Mouse (Mus musculus) stomach, embryonic 14.5 days (tissue): ENCODE results near the gene Tex33. TPM values are rescaled to one million over a fixed set of nuclear protein-coding genes. Genes with fewer than 3 reads are reported as not detected.

Experiments used
- ATAC-seq: fragments of 200-750 bp; cut with Nextera tagmentation; 2 replicates; pipeline ENCODE4 v1.8.0; 2017; ENCODE audit warnings: low read depth, moderate TSS enrichment; ENCODE audit not compliant: insufficient number of reproducible peaks, insufficient read depth, low FRiP score
- H3K27ac ChIP-seq: fragments of 300-500 bp; sonication (generic); 2 replicates; pipeline ENCODE4 v1.5.1; 2014; ENCODE audit warnings: mild to moderate bottlenecking, low read length, moderate library complexity, mixed read lengths
- H3K27me3 ChIP-seq: fragments of 300-500 bp; sonication (generic); 2 replicates; pipeline ENCODE4 v1.6.1; 2014; ENCODE audit warnings: low read length, control low read depth, mixed read lengths; ENCODE audit not compliant: control insufficient read depth, insufficient read depth
- H3K36me3 ChIP-seq: fragments of 300-500 bp; sonication (generic); 2 replicates; pipeline ENCODE4 v1.6.1; 2014; ENCODE audit warnings: mild to moderate bottlenecking, control low read depth, low read length, moderate library complexity, mixed read lengths; ENCODE audit not compliant: control insufficient read depth, insufficient read depth
- H3K4me1 ChIP-seq: fragments of 300-500 bp; sonication (generic); 2 replicates; pipeline ENCODE4 v1.6.1; 2014; ENCODE audit warnings: low read length, control low read depth, mixed read lengths; ENCODE audit not compliant: control insufficient read depth, insufficient read depth
- H3K4me2 ChIP-seq: fragments of 300-500 bp; sonication (generic); replicated peaks from 2 replicates; pipeline ENCODE4 v1.6.1; 2014; ENCODE audit warnings: low read depth, low read length, control low read depth
- H3K4me3 ChIP-seq: fragments of 300-500 bp; sonication (generic); 2 replicates; pipeline ENCODE4 v1.5.1; 2014; ENCODE audit warnings: low read depth, low read length, control low read depth
- H3K9ac ChIP-seq: fragments of 300-500 bp; sonication (generic); replicated peaks from 2 replicates; pipeline ENCODE4 v1.6.1; 2014; ENCODE audit warnings: low read depth, mild to moderate bottlenecking, control low read depth, low read length, moderate library complexity, mixed read lengths
- H3K9me3 ChIP-seq: fragments of 300-500 bp; sonication (generic); 2 replicates; pipeline ENCODE4 v1.6.1; 2016; ENCODE audit warnings: low read depth, low read length, control low read depth; ENCODE audit not compliant: control insufficient read depth
- WGBS: fragments of 180-500 bp; shearing (Covaris S2); extraction: QIAGEN DNeasy Blood & Tissue Kit; methylation state at CpG from one replicate; pipeline ENCODE4 v1.1.7; 2014; 5-methylcytosine and 5-hydroxymethylcytosine counted together
- polyA plus RNA-seq: library from polyadenylated mRNA; unstranded; fragments of >200 nt; fragmentation: Nextera tagmentation; extraction: Ambion mirVana; gene quantifications from 2 replicates; pipeline ENCODE4 v1.2.1, GENCODE M21; 2014

Tex33 gene
- polyA plus RNA-seq, 1 experiment from 2014 or later, result not detected

- Histone ChIP-seq H3K4me3 (no peak overlapping the region), H3K27me3 (no peaks in the 10 kb centered on the region), H3K36me3 (no peaks in the 10 kb centered on the region), H3K4me2 (no peak overlapping the region), H3K4me1 (no peaks in the 10 kb centered on the region), H3K9ac (no peak overlapping the region), H3K27ac (no peak overlapping the region), H3K9me3 (no peaks in the 10 kb centered on the region)
- WGBS, result 88% methylated on average over 10 of the region's 10 CpGs
- no peak for ATAC-seq
Measured at GRCm38 (mm10) chr15:78377859-78378258, 17.9 kb downstream of the Tex33 start.

- no peak for ATAC-seq
- H3K4me3 ChIP-seq, result no peak overlapping the region
- no peaks in the 10 kb centered on the region for H3K4me1 ChIP-seq
- no peaks in the 10 kb centered on the region for H3K9me3 ChIP-seq
- no peak overlapping the region for H3K4me2 ChIP-seq
- H3K9ac ChIP-seq, result no peak overlapping the region
- no peaks in the 10 kb centered on the region for H3K27me3 ChIP-seq
- H3K27ac ChIP-seq, result no peak overlapping the region
- no peaks in the 10 kb centered on the region for H3K36me3 ChIP-seq
- 75% methylated on average over 3 of the region's 3 CpGs for WGBS
Measured at GRCm38 (mm10) chr15:78374204-78374603, 21.5 kb downstream of the Tex33 start.

- no peak overlapping the region for H3K4me2 ChIP-seq
- H3K4me3 ChIP-seq, result no peak overlapping the region
- H3K9me3 ChIP-seq, result no peaks in the 10 kb centered on the region
- WGBS, result 44% methylated on average over 3 of the region's 3 CpGs
- H3K27ac ChIP-seq, result no peak overlapping the region
- no peak overlapping the region for H3K9ac ChIP-seq
- no peak for ATAC-seq
- H3K27me3 ChIP-seq, result no peaks in the 10 kb centered on the region
- H3K4me1 ChIP-seq, result no peaks in the 10 kb centered on the region
- H3K36me3 ChIP-seq, result no peaks in the 10 kb centered on the region
Measured at GRCm38 (mm10) chr15:78372796-78373195, 22.9 kb downstream of the Tex33 start.

DNA sequence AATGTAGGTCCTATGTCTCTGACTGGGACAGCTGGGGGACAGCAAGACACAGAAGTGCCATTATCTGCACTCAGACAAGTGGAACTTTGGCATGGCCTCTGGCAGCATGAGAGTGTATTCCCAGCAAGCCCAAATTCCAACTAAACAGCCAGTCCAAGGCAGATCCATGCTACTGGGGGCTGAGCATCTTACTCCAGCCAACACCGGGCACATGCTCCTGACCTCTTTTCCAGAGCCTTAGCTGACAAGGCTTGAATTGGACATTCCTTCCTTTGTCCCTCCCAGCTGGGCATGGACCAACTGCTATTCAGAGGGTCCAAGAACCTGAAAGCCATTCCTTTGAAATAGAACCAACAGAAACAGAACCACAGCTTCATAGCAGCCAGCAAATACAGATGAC lies 26.1 kb downstream of the Tex33 start:
- Histone ChIP-seq H3K4me3 (no peak overlapping the region), H3K27me3 (no peaks in the 10 kb centered on the region), H3K4me2 (no peak overlapping the region), H3K27ac (no peak overlapping the region), H3K4me1 (no peaks in the 10 kb centered on the region), H3K36me3 (no peaks in the 10 kb centered on the region), H3K9ac (no peak overlapping the region), H3K9me3 (no peaks in the 10 kb centered on the region)
- WGBS, result 95% methylated on average over 1 of the region's 1 CpGs
- ATAC-seq, result no peak

GRCm38 (mm10) chr15:78368926-78369346 lies 26.8 kb downstream of the Tex33 start:
- Histone ChIP-seq H3K27ac (no peak overlapping the region), H3K27me3 (no peaks in the 10 kb centered on the region), H3K4me3 (no peak overlapping the region), H3K9ac (no peak overlapping the region), H3K4me1 (no peaks in the 10 kb centered on the region), H3K36me3 (no peaks in the 10 kb centered on the region), H3K9me3 (no peaks in the 10 kb centered on the region), H3K4me2 (no peak overlapping the region)
- ATAC-seq, result no peak
- 12% methylated on average over 8 of the region's 8 CpGs for WGBS

- H3K4me1 ChIP-seq, result no peaks in the 10 kb centered on the region
- no peak overlapping the region for H3K27ac ChIP-seq
- no peak overlapping the region for H3K9ac ChIP-seq
- no peaks in the 10 kb centered on the region for H3K9me3 ChIP-seq
- H3K27me3 ChIP-seq, result no peaks in the 10 kb centered on the region
- ATAC-seq, result no peak
- H3K4me3 ChIP-seq, result no peak overlapping the region
- WGBS, result 79% methylated on average over 3 of the region's 3 CpGs
- H3K4me2 ChIP-seq, result no peak overlapping the region
- no peaks in the 10 kb centered on the region for H3K36me3 ChIP-seq
Measured at GRCm38 (mm10) chr15:78367811-78368210, 27.9 kb downstream of the Tex33 start.

- Histone ChIP-seq H3K4me2 (no peak overlapping the region), H3K9ac (no peak overlapping the region), H3K27me3 (no peaks in the 10 kb centered on the region), H3K4me3 (no peak overlapping the region), H3K27ac (no peak overlapping the region), H3K9me3 (peaks cover 3% of the 10 kb centered on the region; the same call in 1 of the 2 replicates), H3K36me3 (no peaks in the 10 kb centered on the region), H3K4me1 (no peaks in the 10 kb centered on the region)
- WGBS, result 59% methylated on average over 8 of the region's 8 CpGs
- no peak for ATAC-seq
Measured at GRCm38 (mm10) chr15:78366875-78367274, 28.8 kb downstream of the Tex33 start.

- H3K36me3 ChIP-seq, result no peaks in the 10 kb centered on the region
- no peak overlapping the region for H3K4me2 ChIP-seq
- H3K4me1 ChIP-seq, result no peaks in the 10 kb centered on the region
- ATAC-seq, result no peak
- H3K4me3 ChIP-seq, result no peak overlapping the region
- H3K9ac ChIP-seq, result no peak overlapping the region
- H3K27me3 ChIP-seq, result no peaks in the 10 kb centered on the region
- peaks cover 3% of the 10 kb centered on the region; the same call in 1 of the 2 replicates for H3K9me3 ChIP-seq
- 31% methylated on average over 2 of the region's 2 CpGs for WGBS
- H3K27ac ChIP-seq, result no peak overlapping the region
Measured at GRCm38 (mm10) chr15:78365916-78366315, 29.8 kb downstream of the Tex33 start.

- no peak overlapping the region for H3K27ac ChIP-seq
Measured at GRCm38 (mm10) chr15:78355548-78355947, 40.2 kb downstream of the Tex33 start.

More at GRCm38 (mm10) chr15:78355548-78355947, 40.2 kb downstream of the Tex33 start:
- no peak for ATAC-seq
- H3K4me3 ChIP-seq, result no peak overlapping the region
- no peaks in the 10 kb centered on the region for H3K4me1 ChIP-seq
- no peaks in the 10 kb centered on the region for H3K36me3 ChIP-seq
- no peaks in the 10 kb centered on the region for H3K9me3 ChIP-seq
- H3K4me2 ChIP-seq, result no peak overlapping the region
- H3K27me3 ChIP-seq, result no peaks in the 10 kb centered on the region
- WGBS, result 85% methylated on average over 5 of the region's 5 CpGs
- H3K9ac ChIP-seq, result no peak overlapping the region
